Mouse (Mus musculus) limb, embryonic 13.5 days (tissue): ENCODE results near the gene Tsg101. TPM values are rescaled to one million over a fixed set of nuclear protein-coding genes. Genes with fewer than 3 reads are reported as not detected.
A peak's percentile ranks its signal among the peaks of the same experiment; 100 is the strongest.
"Not testable (repeated sequence)": the region's sequence is repeated elsewhere in the genome, so short reads cannot be mapped to it uniquely, and the experiment has no call there.

ENCODE experiments used
- ATAC-seq: fragments of 200-750 bp; cut with Nextera tagmentation; 2 replicates; pipeline ENCODE4 v1.8.0; 2017; ENCODE audit warnings: low read depth, moderate number of reproducible peaks, moderate TSS enrichment; ENCODE audit not compliant: low FRiP score
- H3K27ac ChIP-seq: fragments of 300-500 bp; sonication (generic); 2 replicates; pipeline ENCODE4 v1.5.1; 2015; ENCODE audit warnings: inconsistent platforms, mild to moderate bottlenecking, moderate library complexity
- H3K27me3 ChIP-seq: fragments of 300-500 bp; sonication (generic); 2 replicates; pipeline ENCODE4 v1.6.1; 2015; ENCODE audit warnings: mild to moderate bottlenecking, inconsistent platforms
- H3K36me3 ChIP-seq: fragments of 300-500 bp; sonication (generic); 2 replicates; pipeline ENCODE4 v1.6.1; 2015; ENCODE audit warnings: inconsistent platforms, mild to moderate bottlenecking, moderate library complexity
- H3K4me1 ChIP-seq: fragments of 300-500 bp; sonication (generic); 2 replicates; pipeline ENCODE4 v1.6.1; 2015; ENCODE audit warnings: inconsistent platforms
- H3K4me2 ChIP-seq: fragments of 300-500 bp; sonication (generic); replicated peaks from 2 replicates; pipeline ENCODE4 v1.6.1; 2015; ENCODE audit warnings: inconsistent platforms, mild to moderate bottlenecking, moderate library complexity
- H3K4me3 ChIP-seq: fragments of 300-500 bp; sonication (generic); 2 replicates; pipeline ENCODE4 v1.5.1; 2015; ENCODE audit warnings: moderate library complexity, mild to moderate bottlenecking, inconsistent platforms
- H3K9ac ChIP-seq: fragments of 300-500 bp; sonication (generic); 2 replicates; pipeline ENCODE4 v1.6.1; 2015; ENCODE audit warnings: mild to moderate bottlenecking, inconsistent platforms
- H3K9me3 ChIP-seq: fragments of 300-500 bp; sonication (generic); 2 replicates; pipeline ENCODE4 v1.6.1; 2016; ENCODE audit warnings: inconsistent platforms
- WGBS: fragments of 180-500 bp; shearing (Covaris S2); methylation state at CpG from one replicate; pipeline ENCODE4 v1.1.7; 2015; 5-methylcytosine and 5-hydroxymethylcytosine counted together
- polyA plus RNA-seq: library from polyadenylated mRNA; unstranded; fragments of >200 nt; fragmentation: Nextera tagmentation; extraction: Ambion mirVana; gene quantifications from 2 replicates; pipeline ENCODE4 v1.2.1, GENCODE M21; 2015

Tsg101 gene
- polyA plus RNA-seq, 1 experiment from 2014 or later: 222 TPM

GRCm38 (mm10) chr7:46918678-46919371, 944 bp downstream of the Tsg101 start:
- ATAC-seq: no peak
- WGBS: 15% methylated on average over 13 of the region's 13 CpGs
- Histone ChIP-seq H3K4me1 (peaks cover 27% of the 10 kb centered on the region), H3K27ac (peak overlapping the region; percentile 96), H3K27me3 (no peaks in the 10 kb centered on the region), H3K4me2 (peak overlapping the region; percentile 70), H3K9ac (peak overlapping the region; percentile 96), H3K36me3 (peaks cover 18% of the 10 kb centered on the region), H3K9me3 (no peaks in the 10 kb centered on the region), H3K4me3 (peak overlapping the region; percentile 93)

GRCm38 (mm10) chr7:46916376-46916775, 3.4 kb downstream of the Tsg101 start:
- Histone ChIP-seq H3K27ac (no peak overlapping the region), H3K36me3 (peaks cover 40% of the 10 kb centered on the region)
- 89% methylated on average over 3 of the region's 3 CpGs for WGBS

DNA sequence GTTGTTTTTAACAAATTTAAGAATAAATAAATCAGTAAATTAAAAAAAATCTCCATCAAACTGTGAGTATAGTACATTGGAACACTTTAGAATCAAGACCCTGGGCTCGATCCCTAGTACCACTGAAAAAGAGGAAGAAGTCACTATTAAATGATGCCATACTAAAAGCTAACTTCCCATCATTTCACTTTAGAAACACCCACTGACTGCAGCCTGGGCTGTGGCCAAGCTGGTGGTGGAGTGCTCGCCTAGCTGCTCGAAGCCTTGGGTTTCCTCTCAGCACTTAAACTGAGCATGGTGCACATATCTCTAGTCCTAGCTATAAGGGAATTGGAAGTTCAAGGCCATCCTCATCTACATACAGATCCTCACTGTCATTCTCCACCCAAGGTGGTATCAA, 8.5 kb downstream of the Tsg101 start:
- H3K27ac ChIP-seq: no peak overlapping the region
- H3K4me3 ChIP-seq: no peak overlapping the region
- H3K36me3 ChIP-seq: peaks cover 79% of the 10 kb centered on the region
- H3K27me3 ChIP-seq: no peaks in the 10 kb centered on the region
- H3K9ac ChIP-seq: no peak overlapping the region
- H3K9me3 ChIP-seq: no peaks in the 10 kb centered on the region
- H3K4me2 ChIP-seq: no peak overlapping the region
- H3K4me1 ChIP-seq: no peaks in the 10 kb centered on the region
- ATAC-seq: no peak
- 90% methylated on average over 3 of the region's 3 CpGs for WGBS

More at GRCm38 (mm10) chr7:46916376-46916775, 3.4 kb downstream of the Tsg101 start:
- H3K4me3 ChIP-seq: no peak overlapping the region
- no peak overlapping the region for H3K9ac ChIP-seq
- no peaks in the 10 kb centered on the region for H3K9me3 ChIP-seq
- no peaks in the 10 kb centered on the region for H3K27me3 ChIP-seq
- no peak for ATAC-seq
- H3K4me1 ChIP-seq: peaks cover 27% of the 10 kb centered on the region
- no peak overlapping the region for H3K4me2 ChIP-seq

DNA sequence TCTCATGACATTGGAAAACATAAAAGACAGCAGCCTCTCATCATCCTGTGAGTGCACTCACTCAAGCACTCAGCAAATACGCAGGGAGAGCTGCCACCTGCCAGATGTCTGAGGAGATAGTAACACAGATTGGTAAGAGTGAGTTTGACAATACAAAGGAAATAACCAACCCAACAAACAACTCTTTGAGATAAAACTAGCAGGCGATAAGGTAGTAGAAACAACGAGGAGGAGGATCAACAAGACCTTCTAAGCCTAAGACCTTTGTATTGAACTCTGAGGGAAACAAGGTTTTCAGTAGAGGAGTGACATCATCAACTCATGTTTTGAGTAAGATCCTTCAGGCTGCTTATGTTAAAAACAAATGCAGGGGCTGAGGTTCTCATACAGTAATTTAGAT, 20.4 kb downstream of the Tsg101 start:
- 90% methylated on average over 3 of the region's 3 CpGs for WGBS

GRCm38 (mm10) chr7:46895511-46895910, 24.3 kb downstream of the Tsg101 start:
- no peak for ATAC-seq
- H3K4me1 ChIP-seq: no peaks in the 10 kb centered on the region
- no peaks in the 10 kb centered on the region for H3K9me3 ChIP-seq
- H3K4me3 ChIP-seq: no peak overlapping the region
- no peak overlapping the region for H3K4me2 ChIP-seq
- peaks cover 91% of the 10 kb centered on the region for H3K36me3 ChIP-seq
- WGBS: 91% methylated on average over 3 of the region's 3 CpGs
- H3K27ac ChIP-seq: no peak overlapping the region
- no peak overlapping the region for H3K9ac ChIP-seq
- no peaks in the 10 kb centered on the region for H3K27me3 ChIP-seq

More for the DNA sequence above, 20.4 kb downstream of the Tsg101 start:
- no peak overlapping the region for H3K4me2 ChIP-seq
- ATAC-seq: no peak
- no peaks in the 10 kb centered on the region for H3K4me1 ChIP-seq
- H3K27me3 ChIP-seq: no peaks in the 10 kb centered on the region
- no peak overlapping the region for H3K27ac ChIP-seq
- H3K9ac ChIP-seq: no peak overlapping the region
- H3K9me3 ChIP-seq: no peaks in the 10 kb centered on the region
- no peak overlapping the region for H3K4me3 ChIP-seq
- peaks cover 92% of the 10 kb centered on the region for H3K36me3 ChIP-seq

GRCm38 (mm10) chr7:46883304-46883703, 36.5 kb downstream of the Tsg101 start:
- H3K4me3 ChIP-seq: no peak overlapping the region
- no peaks in the 10 kb centered on the region for H3K9me3 ChIP-seq
- ATAC-seq: no peak
- H3K36me3 ChIP-seq: peaks cover 45% of the 10 kb centered on the region
- no peak overlapping the region for H3K27ac ChIP-seq
- 83% methylated on average over 3 of the region's 3 CpGs for WGBS
- H3K4me2 ChIP-seq: no peak overlapping the region
- H3K9ac ChIP-seq: no peak overlapping the region
- no peaks in the 10 kb centered on the region for H3K4me1 ChIP-seq
- no peaks in the 10 kb centered on the region for H3K27me3 ChIP-seq

DNA sequence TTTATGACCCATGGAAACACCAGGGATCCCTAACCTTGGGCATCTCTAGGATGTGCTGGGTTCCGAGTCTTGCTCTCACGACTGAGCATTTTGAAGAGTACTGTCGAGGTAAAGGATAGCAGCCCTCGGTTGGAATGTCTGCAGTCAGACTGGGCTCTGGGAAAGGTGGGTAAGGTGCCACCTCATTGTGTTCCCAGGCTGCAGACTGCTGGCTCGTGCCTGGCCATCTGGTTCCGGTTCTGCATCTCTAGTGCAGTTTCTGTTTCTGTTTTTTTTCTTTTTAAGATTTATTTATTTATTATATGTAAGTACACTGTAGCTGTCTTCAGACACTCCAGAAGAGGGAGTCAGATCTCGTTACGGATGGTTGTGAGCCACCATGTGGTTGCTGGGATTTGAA, 37.8 kb downstream of the Tsg101 start:
- WGBS: 80% methylated on average over 8 of the region's 8 CpGs
- peaks cover 31% of the 10 kb centered on the region for H3K36me3 ChIP-seq
- H3K4me1 ChIP-seq, H3K9me3 ChIP-seq, H3K4me2 ChIP-seq, ATAC-seq, H3K9ac ChIP-seq, H3K4me3 ChIP-seq, H3K27ac ChIP-seq, H3K27me3 ChIP-seq: not testable (repeated sequence)

GRCm38 (mm10) chr7:46880992-46881391, 38.8 kb downstream of the Tsg101 start:
- ATAC-seq: no peak
- H3K27me3 ChIP-seq: no peaks in the 10 kb centered on the region
- H3K9ac ChIP-seq: no peak overlapping the region
- no peak overlapping the region for H3K4me2 ChIP-seq
- H3K9me3 ChIP-seq: no peaks in the 10 kb centered on the region
- peaks cover 22% of the 10 kb centered on the region for H3K36me3 ChIP-seq
- H3K4me1 ChIP-seq: no peaks in the 10 kb centered on the region
- no peak overlapping the region for H3K27ac ChIP-seq
- WGBS: 86% methylated on average over 2 of the region's 2 CpGs
- no peak overlapping the region for H3K4me3 ChIP-seq

- 92% methylated on average over 5 of the region's 5 CpGs for WGBS
- Histone ChIP-seq H3K27me3 (no peaks in the 10 kb centered on the region), H3K4me2 (no peak overlapping the region), H3K4me3 (no peak overlapping the region), H3K4me1 (no peaks in the 10 kb centered on the region), H3K36me3 (peaks cover 10% of the 10 kb centered on the region), H3K9me3 (no peaks in the 10 kb centered on the region), H3K27ac (no peak overlapping the region), H3K9ac (no peak overlapping the region)
- ATAC-seq: no peak
Observed at GRCm38 (mm10) chr7:46879851-46880250, 39.9 kb downstream of the Tsg101 start.

GRCm38 (mm10) chr7:46877255-46877654, 42.5 kb downstream of the Tsg101 start:
- no peak overlapping the region for H3K4me2 ChIP-seq
- H3K4me1 ChIP-seq: no peaks in the 10 kb centered on the region
- H3K4me3 ChIP-seq: no peak overlapping the region
- no peak overlapping the region for H3K9ac ChIP-seq
- no peak for ATAC-seq
- whole genome bisulfite sequencing: 81% methylated on average over 6 of the region's 6 CpGs
- no peaks in the 10 kb centered on the region for H3K9me3 ChIP-seq
- no peak overlapping the region for H3K27ac ChIP-seq
- no peaks in the 10 kb centered on the region for H3K27me3 ChIP-seq
- 0 out of 2 replicates have a peak, but pooled peaks cover 3% of the 10 kb centered on the region for H3K36me3 ChIP-seq

- ATAC-seq: no peak; the same call in 1 of the 2 replicates
- Histone ChIP-seq H3K4me1 (no peaks in the 10 kb centered on the region), H3K4me2 (no peak overlapping the region), H3K9me3 (no peaks in the 10 kb centered on the region), H3K27me3 (no peaks in the 10 kb centered on the region), H3K36me3 (0 out of 2 replicates have a peak, but pooled peaks cover 3% of the 10 kb centered on the region), H3K27ac (no peak overlapping the region), H3K9ac (no peak overlapping the region), H3K4me3 (no peak overlapping the region)
- WGBS: 63% methylated on average over 4 of the region's 4 CpGs
Observed at GRCm38 (mm10) chr7:46876841-46877240, 42.9 kb downstream of the Tsg101 start.

DNA sequence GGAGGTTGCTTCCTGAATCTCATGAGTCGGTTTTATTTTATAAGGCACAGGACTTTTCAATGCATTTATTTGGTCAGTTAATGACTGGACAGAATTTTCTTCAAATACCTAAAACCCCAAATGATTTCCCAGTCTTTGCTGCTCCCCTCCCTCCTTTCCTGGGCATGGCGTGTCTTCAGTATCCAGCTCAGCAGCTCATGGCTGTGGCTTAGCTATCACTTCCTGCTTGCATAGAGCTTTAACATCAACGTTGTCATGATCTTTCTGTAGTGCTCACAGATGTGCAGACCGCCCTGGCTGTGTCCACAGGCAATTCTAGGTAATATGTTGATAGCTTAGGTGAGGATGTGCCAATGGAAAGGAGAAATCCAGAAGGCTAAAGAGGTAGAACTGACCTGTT, 47.8 kb downstream of the Tsg101 start:
- WGBS: 59% methylated on average over 4 of the region's 4 CpGs
- Histone ChIP-seq H3K27me3 (no peaks in the 10 kb centered on the region), H3K4me2 (no peak overlapping the region), H3K9me3 (no peaks in the 10 kb centered on the region), H3K27ac (no peak overlapping the region), H3K9ac (no peak overlapping the region), H3K36me3 (no peaks in the 10 kb centered on the region), H3K4me3 (no peak overlapping the region), H3K4me1 (no peaks in the 10 kb centered on the region)
- ATAC-seq: no peak

DNA sequence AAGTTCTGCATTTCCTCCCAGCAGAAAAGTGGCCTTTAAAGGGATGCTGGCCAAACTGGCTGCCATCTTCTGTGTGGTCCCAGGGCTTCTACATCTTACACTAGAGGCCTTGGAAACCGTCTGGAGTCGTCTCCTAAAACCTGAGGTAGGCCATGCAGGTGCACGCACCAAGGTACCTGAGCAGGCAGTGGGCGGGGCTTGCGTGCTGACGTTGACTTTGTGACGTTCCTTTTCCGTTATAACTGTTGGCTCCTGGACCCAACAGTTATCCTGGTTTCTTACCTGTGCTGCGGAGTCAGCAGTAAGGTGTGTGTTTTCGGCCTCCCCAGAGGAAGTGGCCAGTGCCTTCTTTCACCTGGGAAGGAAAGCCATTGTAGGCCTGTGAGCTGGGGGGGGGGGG, 58.8 kb downstream of the Tsg101 start, which contains the start of gene Ldhc:
Gene Ldhc, plus strand, starts transcription at position 208 of the 400 bp plus-strand sequence.
- Histone ChIP-seq H3K9me3 (no peaks in the 10 kb centered on the region), H3K36me3 (peaks cover 6% of the 10 kb centered on the region), H3K27me3 (no peaks in the 10 kb centered on the region), H3K4me1 (no peaks in the 10 kb centered on the region), H3K9ac (no peak within 1 kb of the TSS), H3K4me3 (no peak within 1 kb of the TSS), H3K27ac (no peak within 1 kb of the TSS), H3K4me2 (no peak within 1 kb of the TSS)
- no peak for ATAC-seq
- WGBS: 33% methylated on average over 10 of the region's 10 CpGs
